Mouse (Mus musculus) lung, postnatal 10 days (tissue): ENCODE data around the gene Pole2.

Source experiments
- DNase-seq: peaks from one replicate; pipeline ENCODE4 v3.0.0; 2021

Pole2 gene

GRCm38 (mm10) chr12:69210056-69210979 lies 17.7 kb downstream of the Pole2 start:
- no peak for DNase-seq

- no peak for DNase-seq
These were observed 19.5 kb downstream of the Pole2 start for GRCm38 (mm10) chr12:69208520-69208919.

GRCm38 (mm10) chr12:69207926-69208325 lies 20.1 kb downstream of the Pole2 start:
- no peak for DNase-seq

- no peak for DNase-seq
These were observed 20.6 kb downstream of the Pole2 start for GRCm38 (mm10) chr12:69207396-69207795.

- no peak for DNase-seq
These were observed 23.8 kb downstream of the Pole2 start, which contains the start of gene Gm49384 for GRCm38 (mm10) chr12:69204052-69204833. Gm49384 (minus strand) TSS chr12:69204267.

GRCm38 (mm10) chr12:69198985-69199384 lies 29.0 kb downstream of the Pole2 start:
- DNase-seq, result no peak

GRCm38 (mm10) chr12:69198164-69198535 lies 29.8 kb downstream of the Pole2 start, which contains the start of gene Dnaaf2:
Dnaaf2 (minus strand) TSS chr12:69198429.
- DNase-seq, result peak; percentile 83

- peak; percentile 71 for DNase-seq
These were observed 30.4 kb downstream of the Pole2 start for GRCm38 (mm10) chr12:69197378-69198163.

GRCm38 (mm10) chr12:69196444-69197377 lies 31.3 kb downstream of the Pole2 start, which contains the start of gene Gm49383:
Gm49383 (minus strand) TSS chr12:69197104.
- peak; percentile 67 for DNase-seq

- no peak for DNase-seq
These were observed 35.4 kb downstream of the Pole2 start for GRCm38 (mm10) chr12:69192637-69193036.

GRCm38 (mm10) chr12:69191396-69191795 lies 36.6 kb downstream of the Pole2 start:
- no peak for DNase-seq

GRCm38 (mm10) chr12:69190522-69190921 lies 37.5 kb downstream of the Pole2 start:
- peak; percentile 24 for DNase-seq

GRCm38 (mm10) chr12:69190074-69190473 lies 37.9 kb downstream of the Pole2 start:
- no peak for DNase-seq

- DNase-seq, result no peak
These were observed 41.1 kb downstream of the Pole2 start for GRCm38 (mm10) chr12:69186811-69187471.

GRCm38 (mm10) chr12:69185371-69185770 lies 42.6 kb downstream of the Pole2 start:
- DNase-seq, result no peak

GRCm38 (mm10) chr12:69184342-69185295 lies 43.4 kb downstream of the Pole2 start:
- peak; percentile 65 for DNase-seq

- DNase-seq, result peak; percentile 99
These were observed 44.2 kb downstream of the Pole2 start, which contains the start of the genes Rpl36al and Mgat2 for GRCm38 (mm10) chr12:69183583-69184308. Rpl36al (minus strand) TSS chr12:69184083. Mgat2 (plus strand) TSS chr12:69184157.

GRCm38 (mm10) chr12:69181800-69182199 lies 46.2 kb downstream of the Pole2 start:
- DNase-seq, result no peak

- DNase-seq, result no peak
These were observed 48.6 kb downstream of the Pole2 start for GRCm38 (mm10) chr12:69179371-69179770.
